Mouse (Mus musculus): ENCODE measurements around the gene Adcy6.
"Not testable (repeated sequence)": the region's sequence is repeated elsewhere in the genome, so short reads cannot be mapped to it uniquely, and the experiment has no call there.

Adcy6 gene

GRCm38 (mm10) chr15:98602191-98602881, 7.5 kb downstream of the Adcy6 start:
- no peak for DNase-seq (ENCODE audit: low spot score in 2 of 2)

GRCm38 (mm10) chr15:98601832-98602190, 8.1 kb downstream of the Adcy6 start:
- DNase-seq (ENCODE audit: low spot score in 2 of 2): no peak

- DNase-seq (ENCODE audit: low spot score in 2 of 2): no peak
These were observed 9.7 kb downstream of the Adcy6 start for GRCm38 (mm10) chr15:98600036-98600709.

GRCm38 (mm10) chr15:98596609-98597008, 13.3 kb downstream of the Adcy6 start:
- no peak for DNase-seq (ENCODE audit: low spot score in 2 of 2)

- DNase-seq (ENCODE audit: low spot score in 2 of 2): no peak
These were observed 14.8 kb downstream of the Adcy6 start for GRCm38 (mm10) chr15:98595049-98595448.

GRCm38 (mm10) chr15:98594193-98594592, 15.7 kb downstream of the Adcy6 start:
- no peak for DNase-seq (ENCODE audit: low spot score in 2 of 2)

- DNase-seq (ENCODE audit: low spot score in 2 of 2): no peak
These were observed 18.5 kb downstream of the Adcy6 start for GRCm38 (mm10) chr15:98591396-98591795.

- no peak for DNase-seq (ENCODE audit: low spot score in 2 of 2)
These were observed 20.1 kb downstream of the Adcy6 start for GRCm38 (mm10) chr15:98589640-98590336.

- DNase-seq (ENCODE audit: low spot score in 2 of 2): no peak
These were observed 22.1 kb downstream of the Adcy6 start for GRCm38 (mm10) chr15:98587751-98588150.

- not testable (repeated sequence) for DNase-seq (ENCODE audit: low spot score in 2 of 2)
These were observed 23.7 kb downstream of the Adcy6 start for GRCm38 (mm10) chr15:98586141-98586540.

GRCm38 (mm10) chr15:98585421-98585820, 24.5 kb downstream of the Adcy6 start:
- DNase-seq (ENCODE audit: low spot score in 2 of 2): no peak

GRCm38 (mm10) chr15:98582996-98583395, 26.9 kb downstream of the Adcy6 start:
- DNase-seq (ENCODE audit: low spot score in 2 of 2): no peak

GRCm38 (mm10) chr15:98582410-98582809, 27.5 kb downstream of the Adcy6 start:
- DNase-seq (ENCODE audit: low spot score in 2 of 2): peak in 1 of 2 experiments; percentile 57

- DNase-seq (ENCODE audit: low spot score in 2 of 2): peak; percentile 57 to 76
These were observed 29.9 kb downstream of the Adcy6 start for GRCm38 (mm10) chr15:98579795-98580464.

GRCm38 (mm10) chr15:98579310-98579709, 30.6 kb downstream of the Adcy6 start:
- DNase-seq (ENCODE audit: low spot score in 2 of 2): no peak

- DNase-seq (ENCODE audit: low spot score in 2 of 2): no peak
These were observed 36.6 kb downstream of the Adcy6 start for GRCm38 (mm10) chr15:98573293-98573692.

- no peak for DNase-seq (ENCODE audit: low spot score in 2 of 2)
These were observed 38.9 kb downstream of the Adcy6 start, which contains the start of the genes Ccnt1 and 4930415O20Rik for GRCm38 (mm10) chr15:98570873-98571538. Gene Ccnt1, minus strand, starts transcription at chr15:98570923. Gene 4930415O20Rik, plus strand, starts transcription at chr15:98571004.

GRCm38 (mm10) chr15:98569795-98570365, 40.0 kb downstream of the Adcy6 start:
- no peak for DNase-seq (ENCODE audit: low spot score in 2 of 2)

GRCm38 (mm10) chr15:98569216-98569615, 40.7 kb downstream of the Adcy6 start:
- no peak for DNase-seq (ENCODE audit: low spot score in 2 of 2)

- no peak for DNase-seq (ENCODE audit: low spot score in 2 of 2)
These were observed 41.4 kb downstream of the Adcy6 start for GRCm38 (mm10) chr15:98568256-98569033.

Data from urinary bladder, postnatal 4 days (tissue).